Mouse (Mus musculus): ENCODE data around the gene Gbx2. TPM values are rescaled to one million over a fixed set of nuclear protein-coding genes. Genes with fewer than 3 reads are reported as not detected.

Gbx2 gene
- polyA plus RNA-seq, 1 experiment from 2014 or later: 0.16 TPM

GRCm38 (mm10) chr1:89929181-89929580, 1.8 kb downstream of the Gbx2 start:
- Histone ChIP-seq H3K4me3 (ENCODE audit: inconsistent target) (no peak overlapping the region), H3K27ac (no peak overlapping the region), H3K36me3 (ENCODE audit: inconsistent target) (no peaks in the 10 kb centered on the region), H3K79me2 (ENCODE audit: inconsistent target) (no peaks in the 10 kb centered on the region)
- WGBS (ENCODE audit: missing documents): 68% methylated on average over 5 of the region's 6 CpGs

- H3K27ac ChIP-seq: no peak overlapping the region
- WGBS (ENCODE audit: missing documents): 84% methylated on average over 25 of the region's 25 CpGs
- no peaks in the 10 kb centered on the region for H3K36me3 ChIP-seq (ENCODE audit: inconsistent target)
- no peak overlapping the region for H3K4me3 ChIP-seq (ENCODE audit: inconsistent target)
- no peaks in the 10 kb centered on the region for H3K79me2 ChIP-seq (ENCODE audit: inconsistent target)
Observed at GRCm38 (mm10) chr1:89928676-89929075, 2.3 kb downstream of the Gbx2 start.

GRCm38 (mm10) chr1:89927061-89927661, 3.8 kb downstream of the Gbx2 start:
- WGBS (ENCODE audit: missing documents): 7% methylated on average over 34 of the region's 36 CpGs
- H3K79me2 ChIP-seq (ENCODE audit: inconsistent target): no peaks in the 10 kb centered on the region
- peak overlapping the region; percentile 12; the same call in 1 of the 2 replicates for H3K4me3 ChIP-seq (ENCODE audit: inconsistent target)
- H3K27ac ChIP-seq: no peak overlapping the region
- H3K36me3 ChIP-seq (ENCODE audit: inconsistent target): no peaks in the 10 kb centered on the region

- Histone ChIP-seq H3K79me2 (ENCODE audit: inconsistent target) (no peaks in the 10 kb centered on the region), H3K4me3 (ENCODE audit: inconsistent target) (peak overlapping the region; percentile 12; the same call in 1 of the 2 replicates), H3K36me3 (ENCODE audit: inconsistent target) (no peaks in the 10 kb centered on the region), H3K27ac (no peak overlapping the region)
- 45% methylated on average over 9 of the region's 9 CpGs for WGBS (ENCODE audit: missing documents)
Observed at GRCm38 (mm10) chr1:89926583-89927060, 4.4 kb downstream of the Gbx2 start.

GRCm38 (mm10) chr1:89925501-89926190, 5.3 kb downstream of the Gbx2 start:
- no peak overlapping the region for H3K4me3 ChIP-seq (ENCODE audit: inconsistent target)
- H3K27ac ChIP-seq: no peak overlapping the region
- H3K79me2 ChIP-seq (ENCODE audit: inconsistent target): no peaks in the 10 kb centered on the region
- no peaks in the 10 kb centered on the region for H3K36me3 ChIP-seq (ENCODE audit: inconsistent target)
- WGBS (ENCODE audit: missing documents): 85% methylated on average over 12 of the region's 12 CpGs

- 38% methylated on average over 14 of the region's 14 CpGs for WGBS (ENCODE audit: missing documents)
- Histone ChIP-seq H3K27ac (no peak overlapping the region), H3K4me3 (ENCODE audit: inconsistent target) (no peak overlapping the region), H3K36me3 (ENCODE audit: inconsistent target) (no peaks in the 10 kb centered on the region), H3K79me2 (ENCODE audit: inconsistent target) (no peaks in the 10 kb centered on the region)
Observed at GRCm38 (mm10) chr1:89923642-89924020, 7.3 kb downstream of the Gbx2 start.

GRCm38 (mm10) chr1:89922883-89923641, 7.9 kb downstream of the Gbx2 start:
- H3K4me3 ChIP-seq (ENCODE audit: inconsistent target): no peak overlapping the region
- H3K36me3 ChIP-seq (ENCODE audit: inconsistent target): no peaks in the 10 kb centered on the region
- H3K79me2 ChIP-seq (ENCODE audit: inconsistent target): no peaks in the 10 kb centered on the region
- H3K27ac ChIP-seq: no peak overlapping the region
- WGBS (ENCODE audit: missing documents): 5% methylated on average over 41 of the region's 41 CpGs

- no peak overlapping the region for H3K27ac ChIP-seq
- H3K36me3 ChIP-seq (ENCODE audit: inconsistent target): no peaks in the 10 kb centered on the region
- H3K4me3 ChIP-seq (ENCODE audit: inconsistent target): no peak overlapping the region
- no peaks in the 10 kb centered on the region for H3K79me2 ChIP-seq (ENCODE audit: inconsistent target)
- 11% methylated on average over 7 of the region's 7 CpGs for WGBS (ENCODE audit: missing documents)
Observed at GRCm38 (mm10) chr1:89922282-89922681, 8.7 kb downstream of the Gbx2 start.

GRCm38 (mm10) chr1:89921806-89922205, 9.2 kb downstream of the Gbx2 start:
- 20% methylated on average over 10 of the region's 10 CpGs for WGBS (ENCODE audit: missing documents)
- H3K36me3 ChIP-seq (ENCODE audit: inconsistent target): no peaks in the 10 kb centered on the region
- no peak overlapping the region for H3K4me3 ChIP-seq (ENCODE audit: inconsistent target)
- no peak overlapping the region for H3K27ac ChIP-seq
- no peaks in the 10 kb centered on the region for H3K79me2 ChIP-seq (ENCODE audit: inconsistent target)

GRCm38 (mm10) chr1:89919206-89919605, 11.8 kb downstream of the Gbx2 start:
- Histone ChIP-seq H3K36me3 (ENCODE audit: inconsistent target) (no peaks in the 10 kb centered on the region), H3K79me2 (ENCODE audit: inconsistent target) (no peaks in the 10 kb centered on the region), H3K4me3 (ENCODE audit: inconsistent target) (no peak overlapping the region), H3K27ac (no peak overlapping the region)
- WGBS (ENCODE audit: missing documents): 89% methylated on average over 6 of the region's 6 CpGs

- Histone ChIP-seq H3K4me3 (ENCODE audit: inconsistent target) (no peak overlapping the region), H3K36me3 (ENCODE audit: inconsistent target) (no peaks in the 10 kb centered on the region), H3K79me2 (ENCODE audit: inconsistent target) (no peaks in the 10 kb centered on the region), H3K27ac (no peak overlapping the region)
- WGBS (ENCODE audit: missing documents): 66% methylated on average over 18 of the region's 18 CpGs
Observed at GRCm38 (mm10) chr1:89918111-89918510, 12.9 kb downstream of the Gbx2 start.

- Histone ChIP-seq H3K36me3 (ENCODE audit: inconsistent target) (no peaks in the 10 kb centered on the region), H3K27ac (no peak overlapping the region), H3K79me2 (ENCODE audit: inconsistent target) (no peaks in the 10 kb centered on the region), H3K4me3 (ENCODE audit: inconsistent target) (no peak overlapping the region)
- WGBS (ENCODE audit: missing documents): 52% methylated on average over 4 of the region's 4 CpGs
Observed at GRCm38 (mm10) chr1:89913611-89914010, 17.4 kb downstream of the Gbx2 start.

- WGBS (ENCODE audit: missing documents): 70% methylated on average over 5 of the region's 5 CpGs
Observed at GRCm38 (mm10) chr1:89912392-89912791, 18.6 kb downstream of the Gbx2 start.

GRCm38 (mm10) chr1:89909796-89910195, 21.2 kb downstream of the Gbx2 start:
- H3K4me3 ChIP-seq (ENCODE audit: inconsistent target): no peak overlapping the region
- no peak overlapping the region for H3K27ac ChIP-seq
- no peaks in the 10 kb centered on the region for H3K36me3 ChIP-seq (ENCODE audit: inconsistent target)
- WGBS (ENCODE audit: missing documents): 74% methylated on average over 8 of the region's 8 CpGs
- H3K79me2 ChIP-seq (ENCODE audit: inconsistent target): no peaks in the 10 kb centered on the region

More at GRCm38 (mm10) chr1:89912392-89912791, 18.6 kb downstream of the Gbx2 start:
- Histone ChIP-seq H3K79me2 (ENCODE audit: inconsistent target) (no peaks in the 10 kb centered on the region), H3K4me3 (ENCODE audit: inconsistent target) (no peak overlapping the region), H3K27ac (no peak overlapping the region), H3K36me3 (ENCODE audit: inconsistent target) (no peaks in the 10 kb centered on the region)

GRCm38 (mm10) chr1:89902641-89903040, 28.3 kb downstream of the Gbx2 start:
- H3K4me3 ChIP-seq (ENCODE audit: inconsistent target): no peak overlapping the region
- no peaks in the 10 kb centered on the region for H3K79me2 ChIP-seq (ENCODE audit: inconsistent target)
- WGBS (ENCODE audit: missing documents): 85% methylated on average over 1 of the region's 1 CpGs
- peak overlapping the region; percentile 77 for H3K27ac ChIP-seq
- no peaks in the 10 kb centered on the region for H3K36me3 ChIP-seq (ENCODE audit: inconsistent target)
